Mouse (Mus musculus): Measurements from ENCODE around the gene Olfr767. TPM values are rescaled to one million over a fixed set of nuclear protein-coding genes. Genes with fewer than 3 reads are reported as not detected.

Olfr767 gene
- polyA plus RNA-seq, 1 experiment from 2014 or later, result not detected

DNA sequence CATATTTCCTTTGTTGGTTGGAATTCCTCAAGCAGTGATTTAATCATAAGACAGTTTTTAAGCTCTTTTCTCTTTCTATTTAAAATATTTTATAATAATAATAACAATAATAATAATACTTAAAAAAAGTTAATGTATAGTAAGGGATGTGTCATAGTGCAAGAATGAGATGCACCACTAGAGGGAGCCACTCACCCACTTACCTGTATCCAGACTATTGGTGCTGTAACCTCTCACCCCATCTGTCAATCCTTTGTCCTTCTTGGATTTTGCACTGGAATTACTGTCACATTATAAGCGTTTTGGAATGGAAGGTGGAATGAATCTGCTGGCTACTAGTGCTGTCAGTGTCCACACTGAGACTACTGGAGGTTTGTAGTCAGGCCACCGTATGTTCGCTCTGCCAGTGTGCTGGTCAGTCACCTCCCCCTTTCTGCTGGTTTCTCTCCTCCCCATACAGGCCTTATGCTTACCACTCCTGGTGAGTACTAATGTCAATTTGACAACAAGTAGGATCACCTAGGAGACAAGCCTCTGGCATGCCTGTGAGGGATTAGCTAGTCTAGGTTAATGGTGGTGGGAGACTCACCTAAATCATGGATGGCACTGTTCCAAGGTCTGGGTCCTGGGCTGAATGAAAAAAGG is 56.6 kb downstream of the Olfr767 start:
- ATAC-seq (ENCODE audit: low FRiP score, low TSS enrichment) (peak; percentile 77), DNase-seq (peak; percentile 83)
- H3K4me2 ChIP-seq (ENCODE audit: low read length), result no peak overlapping the region
- no peak overlapping the region for H3K9ac ChIP-seq (replicated peaks; ENCODE audit: low read length)
- H3K9me3 ChIP-seq (ENCODE audit: control insufficient read depth, low read length), result no peaks in the 10 kb centered on the region
- no peak overlapping the region for H3K27ac ChIP-seq (replicated peaks; ENCODE audit: low read depth, low read length)
- WGBS, result 64% methylated on average over 3 of the region's 3 CpGs
- no peaks in the 10 kb centered on the region for H3K27me3 ChIP-seq (ENCODE audit: control insufficient read depth, insufficient read depth, low read length)
- no peaks in the 10 kb centered on the region for H3K36me3 ChIP-seq (ENCODE audit: control insufficient read depth, insufficient read depth, low read length)
- H3K4me1 ChIP-seq (ENCODE audit: control insufficient read depth, insufficient read depth, low read length), result no peaks in the 10 kb centered on the region
- no peak overlapping the region for H3K4me3 ChIP-seq (replicated peaks; ENCODE audit: low read depth, low read length)

Other genes starting within 250 kb of the Olfr767 start
- gene Gdf11, start 191.2 kb downstream of the Olfr767 start, polyA plus RNA-seq (2014; fragmentation: Nextera tagmentation; extraction: Ambion mirVana), result 7.9 and 9.6 TPM in 2 replicates
- gene Cd63, start 181.9 kb downstream of the Olfr767 start, polyA plus RNA-seq (2014; fragmentation: Nextera tagmentation; extraction: Ambion mirVana), result 120 and 138 TPM in 2 replicates
- 11.6 and 15.2 TPM in 2 replicates for gene Rdh5, start 160.0 kb downstream of the Olfr767 start, polyA plus RNA-seq (2014; fragmentation: Nextera tagmentation; extraction: Ambion mirVana)
- gene Bloc1s1, start 158.9 kb downstream of the Olfr767 start, polyA plus RNA-seq (2014; fragmentation: Nextera tagmentation; extraction: Ambion mirVana), result 249 and 282 TPM in 2 replicates
- gene Itga7, start 149.1 kb downstream of the Olfr767 start, polyA plus RNA-seq (2014; fragmentation: Nextera tagmentation; extraction: Ambion mirVana), result 3.4 and 4.9 TPM in 2 replicates
- not detected in 2 replicates for gene Mettl7b, start 121.9 kb downstream of the Olfr767 start, polyA plus RNA-seq (2014; fragmentation: Nextera tagmentation; extraction: Ambion mirVana)
- gene Olfr9, start 93.5 kb downstream of the Olfr767 start, polyA plus RNA-seq (2014; fragmentation: Nextera tagmentation; extraction: Ambion mirVana), result not detected in 2 replicates
- gene Olfr763, start 72.1 kb downstream of the Olfr767 start, polyA plus RNA-seq (2014; fragmentation: Nextera tagmentation; extraction: Ambion mirVana), result not detected in 2 replicates
- gene Olfr764-ps1, start 43.0 kb downstream of the Olfr767 start, polyA plus RNA-seq (2014; fragmentation: Nextera tagmentation; extraction: Ambion mirVana), result not detected in 2 replicates
- gene Olfr765, start 32.9 kb downstream of the Olfr767 start, polyA plus RNA-seq (2014; fragmentation: Nextera tagmentation; extraction: Ambion mirVana), result not detected in 2 replicates
- gene Olfr766-ps1, start 13.9 kb downstream of the Olfr767 start, polyA plus RNA-seq (2014; fragmentation: Nextera tagmentation; extraction: Ambion mirVana), result not detected in 2 replicates
- gene Olfr768, start 16.5 kb upstream of the Olfr767 start, polyA plus RNA-seq (2014; fragmentation: Nextera tagmentation; extraction: Ambion mirVana), result not detected in 2 replicates
- gene Olfr769, start 35.0 kb upstream of the Olfr767 start, polyA plus RNA-seq (2014; fragmentation: Nextera tagmentation; extraction: Ambion mirVana), result not detected in 2 replicates
- gene Olfr770, start 56.1 kb upstream of the Olfr767 start, polyA plus RNA-seq (2014; fragmentation: Nextera tagmentation; extraction: Ambion mirVana), result not detected in 2 replicates
- gene Olfr771, start 81.8 kb upstream of the Olfr767 start, polyA plus RNA-seq (2014; fragmentation: Nextera tagmentation; extraction: Ambion mirVana), result not detected in 2 replicates
- not detected in 2 replicates for gene Olfr772, start 95.0 kb upstream of the Olfr767 start, polyA plus RNA-seq (2014; fragmentation: Nextera tagmentation; extraction: Ambion mirVana)
- not detected in 2 replicates for gene Olfr773, start 104.5 kb upstream of the Olfr767 start, polyA plus RNA-seq (2014; fragmentation: Nextera tagmentation; extraction: Ambion mirVana)
- not detected in 2 replicates for gene Olfr774, start 153.3 kb upstream of the Olfr767 start, polyA plus RNA-seq (2014; fragmentation: Nextera tagmentation; extraction: Ambion mirVana)
- not detected in 2 replicates for gene Olfr775, start 165.5 kb upstream of the Olfr767 start, polyA plus RNA-seq (2014; fragmentation: Nextera tagmentation; extraction: Ambion mirVana)
- not detected in 2 replicates for gene Olfr776, start 176.2 kb upstream of the Olfr767 start, polyA plus RNA-seq (2014; fragmentation: Nextera tagmentation; extraction: Ambion mirVana)
- not detected in 2 replicates for gene Olfr777, start 188.6 kb upstream of the Olfr767 start, polyA plus RNA-seq (2014; fragmentation: Nextera tagmentation; extraction: Ambion mirVana)
- gene Olfr780, start 235.2 kb upstream of the Olfr767 start, polyA plus RNA-seq (2014; fragmentation: Nextera tagmentation; extraction: Ambion mirVana), result not detected in 2 replicates
- not detected in 2 replicates for gene Olfr781, start 245.9 kb upstream of the Olfr767 start, polyA plus RNA-seq (2014; fragmentation: Nextera tagmentation; extraction: Ambion mirVana)